Mouse (Mus musculus): ENCODE measurements around the gene Mul1. TPM values are rescaled to one million over a fixed set of nuclear protein-coding genes. Genes with fewer than 3 reads are reported as not detected.

Gene Mul1
- total and polyA plus RNA-seq, 2 experiments = 17.4 to 28.9 TPM

DNA sequence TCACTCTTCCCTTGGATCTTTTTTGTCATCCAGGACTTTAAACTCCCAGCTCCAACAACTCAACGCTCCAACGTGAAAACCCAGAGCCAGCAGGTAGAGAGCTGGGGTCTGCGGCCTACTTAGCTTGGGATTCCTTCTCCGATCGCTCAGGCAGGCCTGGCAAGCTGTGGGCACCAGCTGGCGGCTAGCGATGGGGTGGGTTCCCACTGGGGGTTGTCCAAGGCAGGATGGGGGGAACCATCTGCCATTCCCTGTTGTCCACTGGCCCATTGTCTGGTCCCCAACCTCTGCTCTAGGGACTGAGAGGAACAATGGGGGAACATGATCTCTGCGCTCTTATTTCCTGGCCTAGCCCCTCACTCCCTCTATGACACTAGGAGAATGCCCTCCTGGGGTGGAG lies 53.8 kb downstream of the Mul1 start:
- Histone ChIP-seq H3K27ac (replicated peaks; ENCODE audit: insufficient read depth, low read depth, low read length) (no peak overlapping the region), H3K36me3 (ENCODE audit: control insufficient read depth, insufficient read depth, low read length) (no peaks in the 10 kb centered on the region)
- 80% methylated on average over 8 of the region's 8 CpGs for whole genome bisulfite sequencing

DNA sequence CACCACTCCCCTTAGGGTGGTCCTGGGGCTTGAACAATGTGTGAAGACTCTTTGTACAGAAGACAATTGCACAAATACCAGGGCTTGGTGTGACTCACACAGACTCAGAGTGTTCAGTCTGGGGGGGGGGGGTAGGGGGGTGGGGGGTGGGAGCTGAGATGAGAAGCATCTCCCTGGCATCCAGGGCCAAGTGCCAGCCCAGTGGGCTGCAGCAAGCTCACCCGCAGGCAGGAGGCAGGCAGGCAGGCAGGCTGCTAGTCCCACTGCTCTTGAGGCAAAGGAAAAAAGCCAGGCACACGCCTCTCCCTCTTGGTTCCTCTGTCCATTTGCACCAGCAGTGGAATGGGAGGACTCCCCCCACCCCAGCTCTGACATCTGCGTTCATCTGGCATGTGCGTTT lies 56.6 kb downstream of the Mul1 start:
- Histone ChIP-seq H3K79me2 (ENCODE audit: control insufficient read depth, insufficient read depth, low read length) (no peaks in the 10 kb centered on the region), H3K9ac (ENCODE audit: low read depth, low read length) (no peak overlapping the region), H3K4me1 (ENCODE audit: control insufficient read depth, insufficient read depth, low read length) (no peaks in the 10 kb centered on the region), H3K4me3 (ENCODE audit: insufficient read depth, low read depth, low read length) (no peak overlapping the region), H3K27me3 (ENCODE audit: control insufficient read depth, insufficient read depth, low read length) (no peaks in the 10 kb centered on the region), H3K36me3 (ENCODE audit: control insufficient read depth, insufficient read depth, low read length) (no peaks in the 10 kb centered on the region), H3K27ac (replicated peaks; ENCODE audit: insufficient read depth, low read depth, low read length) (no peak overlapping the region)
- 93% methylated on average over 4 of the region's 4 CpGs for WGBS
- TF ChIP-seq CTCF (IDR thresholded peaks at IDR 0.05; ENCODE audit: low read depth, low read length) = no peak
- no peak for TF ChIP-seq POLR2A (IDR thresholded peaks at IDR 0.05; ENCODE audit: extremely low read depth, insufficient read depth, low read length)
- no peak for DNase-seq (ENCODE audit: extremely low read depth, low read depth, low spot score)

More for the DNA sequence above, 53.8 kb downstream of the Mul1 start:
- Histone ChIP-seq H3K4me3 (ENCODE audit: insufficient read depth, low read depth, low read length) (no peak overlapping the region), H3K79me2 (ENCODE audit: control insufficient read depth, insufficient read depth, low read length) (no peaks in the 10 kb centered on the region), H3K4me1 (ENCODE audit: control insufficient read depth, insufficient read depth, low read length) (no peaks in the 10 kb centered on the region), H3K9ac (ENCODE audit: low read depth, low read length) (no peak overlapping the region), H3K27me3 (ENCODE audit: control insufficient read depth, insufficient read depth, low read length) (no peaks in the 10 kb centered on the region)
- no peak for TF ChIP-seq POLR2A (IDR thresholded peaks at IDR 0.05; ENCODE audit: extremely low read depth, insufficient read depth, low read length)
- TF ChIP-seq CTCF (IDR thresholded peaks at IDR 0.05; ENCODE audit: low read depth, low read length) = no peak
- DNase-seq (ENCODE audit: extremely low read depth, low read depth, low spot score) = no peak

Other genes with a start within 250 kb of the Mul1 start
- gene Hp1bp3, start 218.4 kb upstream of the Mul1 start, total RNA-seq (2014; rRNA removed) = 43.7 and 46.2 TPM in 2 replicates
- 27.5 and 32.6 TPM in 2 replicates for gene Hp1bp3, start 218.4 kb upstream of the Mul1 start, polyA plus RNA-seq (2012; rRNA removed)
- under 0.01 TPM in 1 of 2 replicates, not detected in the other for gene Sh2d5, start 184.3 kb upstream of the Mul1 start, total RNA-seq (2014; rRNA removed)
- 0.14 and 0.44 TPM in 2 replicates for gene Sh2d5, start 184.3 kb upstream of the Mul1 start, polyA plus RNA-seq (2012; rRNA removed)
- gene Kif17, start 184.2 kb upstream of the Mul1 start, total RNA-seq (2014; rRNA removed) = under 0.01 and 0.13 TPM in 2 replicates
- 0.06 and 0.12 TPM in 2 replicates for gene Kif17, start 184.2 kb upstream of the Mul1 start, polyA plus RNA-seq (2012; rRNA removed)
- gene Ddost, start 129.9 kb upstream of the Mul1 start, total RNA-seq (2014; rRNA removed) = 93.9 and 114 TPM in 2 replicates
- gene Ddost, start 129.9 kb upstream of the Mul1 start, polyA plus RNA-seq (2012; rRNA removed) = 141 and 145 TPM in 2 replicates
- gene Pink1, start 108.4 kb upstream of the Mul1 start, total RNA-seq (2014; rRNA removed) = 134 and 150 TPM in 2 replicates
- gene Pink1, start 108.4 kb upstream of the Mul1 start, polyA plus RNA-seq (2012; rRNA removed) = 192 and 217 TPM in 2 replicates
- gene Cda, start 66.7 kb upstream of the Mul1 start, total RNA-seq (2014; rRNA removed) = 4.5 and 4.8 TPM in 2 replicates
- gene Cda, start 66.7 kb upstream of the Mul1 start, polyA plus RNA-seq (2012; rRNA removed) = 33.1 and 34.1 TPM in 2 replicates
- not detected in 2 replicates for gene Fam43b, start 38.1 kb upstream of the Mul1 start, total RNA-seq (2014; rRNA removed)
- gene Fam43b, start 38.1 kb upstream of the Mul1 start, polyA plus RNA-seq (2012; rRNA removed) = not detected in 2 replicates
- gene Camk2n1, start 19.6 kb downstream of the Mul1 start, total RNA-seq (2014; rRNA removed) = 15.4 and 18.6 TPM in 2 replicates
- gene Camk2n1, start 19.6 kb downstream of the Mul1 start, polyA plus RNA-seq (2012; rRNA removed) = 40.4 and 52.5 TPM in 2 replicates
- not detected in 2 replicates for gene Vwa5b1, start 201.2 kb downstream of the Mul1 start, total RNA-seq (2014; rRNA removed)
- not detected in 2 replicates for gene Vwa5b1, start 201.2 kb downstream of the Mul1 start, polyA plus RNA-seq (2012; rRNA removed)

All from liver, adult 2 months (tissue).